Mouse (Mus musculus): ENCODE measurements at regions not wholly inside any gene's neighbourhood (a gene's known extent, or its start where the extent isn't known, plus 50 kb on each side); places are given as distances from the start of the nearest gene placed in this dataset.

DNA sequence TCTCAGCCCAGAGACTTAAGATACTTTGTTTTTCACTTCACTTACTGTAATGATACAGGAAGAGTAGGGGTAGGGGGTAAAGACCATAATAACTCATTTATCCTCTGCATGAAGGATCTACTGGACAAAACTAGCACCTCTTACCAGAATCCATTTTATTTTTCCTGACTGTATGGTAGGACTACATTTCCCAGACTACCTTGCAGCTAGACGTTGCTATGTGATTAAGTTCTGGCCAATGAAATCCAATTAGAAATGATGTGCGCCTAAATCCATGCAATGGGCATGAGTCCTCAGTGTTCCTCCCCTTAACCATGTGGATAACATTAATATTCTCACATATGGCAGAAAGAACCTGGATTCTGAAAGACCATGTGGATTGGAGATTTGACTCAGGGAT is 68.3 kb upstream of the Rbbp6 start:
- TF ChIP-seq GABPA (IDR thresholded peaks at IDR 0.05; ENCODE audit: low read depth, low read length) (no peak), MAFK (IDR thresholded peaks at IDR 0.05; ENCODE audit: borderline replicate concordance, low read depth, low read length) (no peak)
